Mouse (Mus musculus): ENCODE data around the gene Gjc2. TPM values are rescaled to one million over a fixed set of nuclear protein-coding genes. Genes with fewer than 3 reads are reported as not detected.
A peak's percentile ranks its signal among the peaks of the same experiment; 100 is the strongest.

Gene Gjc2
- total RNA-seq, 2 experiments from 2014 or later: 7.9 to 14.2 TPM

GRCm38 (mm10) chr11:59210020-59210419 lies 27.0 kb upstream of the Gjc2 start:
- DNase-seq (ENCODE audit: low spot score in 2 of 2): no peak
- intact Hi-C loops (cut with DNase I): no loop called here

- intact Hi-C loops (cut with DNase I): no loop called here
- no peak for DNase-seq (ENCODE audit: low spot score in 2 of 2)
Measured at GRCm38 (mm10) chr11:59209580-59209979, 26.6 kb upstream of the Gjc2 start.

GRCm38 (mm10) chr11:59209003-59209441 lies 26.0 kb upstream of the Gjc2 start:
- intact Hi-C loops (cut with DNase I): no loop called here
- peak; percentile 56 to 80 for DNase-seq (ENCODE audit: low spot score in 2 of 2)

GRCm38 (mm10) chr11:59208153-59208831 lies 25.3 kb upstream of the Gjc2 start, which contains the start of gene 2310033P09Rik:
Gene 2310033P09Rik (plus strand): TSS chr11:59208321.
- peak; percentile 95 to 97 for DNase-seq (ENCODE audit: low spot score in 2 of 2)
- intact Hi-C loops (cut with DNase I): no loop called here

- intact Hi-C loops (cut with DNase I): no loop called here
- DNase-seq (ENCODE audit: low spot score in 2 of 2): peak; percentile 95
Measured at GRCm38 (mm10) chr11:59202081-59202995, 19.3 kb upstream of the Gjc2 start, which contains the start of gene Mrpl55. Gene Mrpl55 (plus strand): TSS chr11:59202486.

GRCm38 (mm10) chr11:59201216-59202002 lies 18.4 kb upstream of the Gjc2 start:
- intact Hi-C loops (cut with DNase I): no loop called here
- no peak for DNase-seq (ENCODE audit: low spot score in 2 of 2)

- no peak for DNase-seq (ENCODE audit: low spot score in 2 of 2)
- intact Hi-C loops (cut with DNase I): no loop called here
Measured at GRCm38 (mm10) chr11:59196230-59196629, 13.2 kb upstream of the Gjc2 start.

- no peak for DNase-seq (ENCODE audit: low spot score in 2 of 2)
- intact Hi-C loops (cut with DNase I): no loop called here
Measured at GRCm38 (mm10) chr11:59192059-59192386, 9.0 kb upstream of the Gjc2 start, which contains the start of gene Guk1. Gene Guk1 (minus strand): TSS chr11:59192212.

GRCm38 (mm10) chr11:59191231-59192058 lies 8.4 kb upstream of the Gjc2 start:
- intact Hi-C loops (cut with DNase I): no loop called here
- peak; percentile 92 to 93 for DNase-seq (ENCODE audit: low spot score in 2 of 2)

- intact Hi-C loops (cut with DNase I): loop anchor here (10.0 kb wide), 1 partner anchor 213 kb away; the partner anchor contains the start of gene Trim11
Measured at GRCm38 (mm10) chr11:59187706-59188105, 4.7 kb upstream of the Gjc2 start.

GRCm38 (mm10) chr11:59185490-59185889 lies 2.5 kb upstream of the Gjc2 start:
- intact Hi-C loops (cut with DNase I): loop anchor here (10.0 kb wide), 1 partner anchor 211 kb away; the partner anchor contains the start of gene Trim11
- no peak for DNase-seq (ENCODE audit: low spot score in 2 of 2)

More at GRCm38 (mm10) chr11:59187706-59188105, 4.7 kb upstream of the Gjc2 start:
- DNase-seq (ENCODE audit: low spot score in 2 of 2): no peak

GRCm38 (mm10) chr11:59183821-59184220 lies 808 bp upstream of the Gjc2 start:
- DNase-seq (ENCODE audit: low spot score in 2 of 2): peak; percentile 61 to 76
- intact Hi-C loops (cut with DNase I): loop anchor here (5.0 to 10.0 kb wide), 2 partner anchors 87 to 209 kb away; partner anchors contain the start of gene Trim11

GRCm38 (mm10) chr11:59176921-59177320 lies 6.1 kb downstream of the Gjc2 start:
- DNase-seq (ENCODE audit: low spot score in 2 of 2): no peak
- intact Hi-C loops (cut with DNase I): no loop called here

- intact Hi-C loops (cut with DNase I): no loop called here
- DNase-seq (ENCODE audit: low spot score in 2 of 2): no peak
Measured at GRCm38 (mm10) chr11:59176475-59176874, 6.5 kb downstream of the Gjc2 start.

- intact Hi-C loops (cut with DNase I): no loop called here
- no peak for DNase-seq (ENCODE audit: low spot score in 2 of 2)
Measured at GRCm38 (mm10) chr11:59174189-59174838, 8.7 kb downstream of the Gjc2 start.

GRCm38 (mm10) chr11:59170549-59170948 lies 12.5 kb downstream of the Gjc2 start:
- intact Hi-C loops (cut with DNase I): no loop called here
- DNase-seq (ENCODE audit: low spot score in 2 of 2): no peak

GRCm38 (mm10) chr11:59169807-59170206 lies 13.2 kb downstream of the Gjc2 start:
- no peak for DNase-seq (ENCODE audit: low spot score in 2 of 2)
- intact Hi-C loops (cut with DNase I): no loop called here

- intact Hi-C loops (cut with DNase I): no loop called here
- no peak for DNase-seq (ENCODE audit: low spot score in 2 of 2)
Measured at GRCm38 (mm10) chr11:59165616-59166241, 17.3 kb downstream of the Gjc2 start.
